Mouse (Mus musculus) left cerebral cortex, postnatal 4 days (tissue): Measurements from ENCODE around the gene Ryr1. TPM values are rescaled to one million over a fixed set of nuclear protein-coding genes. Genes with fewer than 3 reads are reported as not detected.
"Not testable (repeated sequence)": the region's sequence is repeated elsewhere in the genome, so short reads cannot be mapped to it uniquely, and the experiment has no call there.

Experiments
- DNase-seq: peaks from one replicate; pipeline ENCODE4 v3.0.0-alpha.2; 2022
- intact Hi-C: fragments of 180-260 bp; cut with DNase I; formaldehyde crosslinking; loops from one replicate; pipeline ENCODE4 v1.15.1; 2025
- total RNA-seq, 2 experiments: library from RNA; stranded (reverse); gene quantifications; 2 replicates each; pipeline ENCODE4 v1.2.3; 2021

Gene Ryr1
- total RNA-seq, 2 experiments from 2014 or later: 10.6 to 13.7 TPM

GRCm38 (mm10) chr7:29151486-29151885, 26.5 kb upstream of the Ryr1 start:
- intact Hi-C loops: no loop called here
- DNase-seq: no peak

DNA sequence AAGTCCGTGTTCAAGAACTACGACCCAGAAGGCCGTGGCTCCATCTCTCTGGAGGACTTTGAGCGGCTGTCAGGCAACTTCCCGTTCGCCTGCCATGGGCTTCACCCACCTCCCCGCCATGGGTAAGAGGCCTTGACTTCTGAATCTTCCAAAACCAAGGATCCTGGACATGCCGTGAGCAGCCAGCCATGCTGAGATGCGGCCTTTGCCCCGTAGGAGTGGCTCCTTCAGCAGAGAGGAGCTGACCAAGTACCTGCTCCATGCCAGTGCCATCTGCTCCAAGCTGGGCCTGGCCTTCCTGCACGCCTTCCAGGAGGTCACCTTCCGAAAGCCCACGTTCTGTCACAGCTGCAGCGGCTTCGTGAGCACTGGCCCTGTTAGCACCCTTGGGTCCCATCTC, 23.8 kb upstream of the Ryr1 start:
- DNase-seq: no peak
- intact Hi-C loops: no loop called here

GRCm38 (mm10) chr7:29146625-29147367, 21.8 kb upstream of the Ryr1 start:
- no peak for DNase-seq
- intact Hi-C loops: no loop called here

- intact Hi-C loops: no loop called here
- DNase-seq: no peak
These were observed 19.0 kb upstream of the Ryr1 start for GRCm38 (mm10) chr7:29144006-29144405.

DNA sequence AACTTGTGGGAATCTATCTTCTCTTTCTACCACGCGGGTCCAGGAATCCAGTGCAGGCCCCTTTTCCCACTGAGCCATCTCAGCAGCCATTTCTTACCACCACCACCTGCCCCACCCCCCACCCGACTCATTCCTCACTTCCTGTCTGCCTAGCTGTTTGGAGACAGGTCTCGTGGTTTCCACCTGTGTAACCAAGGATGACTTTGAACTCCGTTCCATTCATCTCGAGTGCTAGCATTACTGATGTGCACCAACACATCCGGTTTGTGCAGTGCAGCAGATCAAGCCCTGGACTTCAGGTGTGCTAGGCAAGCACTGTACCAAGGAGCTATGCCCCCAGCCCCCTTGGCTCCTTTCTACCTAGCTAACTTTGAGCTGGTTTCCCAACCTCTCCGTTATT, 16.4 kb upstream of the Ryr1 start:
- no peak for DNase-seq
- intact Hi-C loops: no loop called here

GRCm38 (mm10) chr7:29139237-29139636, 14.3 kb upstream of the Ryr1 start:
- DNase-seq, intact Hi-C loops: not testable (repeated sequence)

DNA sequence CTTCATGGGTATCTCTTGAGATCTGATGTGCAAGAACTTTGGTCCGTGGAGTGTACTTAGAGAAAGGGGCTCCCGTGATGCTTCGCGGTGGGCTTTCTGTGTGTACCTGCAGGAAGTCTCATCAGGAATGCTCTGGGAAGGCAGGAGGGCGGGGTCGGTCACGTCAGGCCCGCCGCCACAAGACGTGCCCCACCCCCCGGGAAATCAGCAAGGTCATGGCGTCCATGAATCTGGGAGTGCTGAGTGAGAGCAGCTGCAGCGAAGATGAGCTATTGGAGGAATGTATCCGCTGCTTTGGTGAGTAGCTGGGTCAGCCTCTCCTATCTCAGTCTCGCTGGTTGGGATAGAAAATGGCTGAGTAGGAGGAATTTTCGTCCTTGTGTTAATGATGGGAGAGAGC, 12.4 kb upstream of the Ryr1 start:
- intact Hi-C loops: no loop called here
- no peak for DNase-seq

- intact Hi-C loops: no loop called here
- DNase-seq: no peak
These were observed 9.9 kb upstream of the Ryr1 start, which contains the start of gene Rasgrp4 for GRCm38 (mm10) chr7:29134693-29135386. TSS of gene Rasgrp4 (plus strand) at chr7:29134851.

- intact Hi-C loops: no loop called here
- no peak for DNase-seq
These were observed 9.3 kb upstream of the Ryr1 start for GRCm38 (mm10) chr7:29134230-29134629.

- intact Hi-C loops: no loop called here
- no peak for DNase-seq
These were observed 3.7 kb upstream of the Ryr1 start for GRCm38 (mm10) chr7:29128725-29129124.

DNA sequence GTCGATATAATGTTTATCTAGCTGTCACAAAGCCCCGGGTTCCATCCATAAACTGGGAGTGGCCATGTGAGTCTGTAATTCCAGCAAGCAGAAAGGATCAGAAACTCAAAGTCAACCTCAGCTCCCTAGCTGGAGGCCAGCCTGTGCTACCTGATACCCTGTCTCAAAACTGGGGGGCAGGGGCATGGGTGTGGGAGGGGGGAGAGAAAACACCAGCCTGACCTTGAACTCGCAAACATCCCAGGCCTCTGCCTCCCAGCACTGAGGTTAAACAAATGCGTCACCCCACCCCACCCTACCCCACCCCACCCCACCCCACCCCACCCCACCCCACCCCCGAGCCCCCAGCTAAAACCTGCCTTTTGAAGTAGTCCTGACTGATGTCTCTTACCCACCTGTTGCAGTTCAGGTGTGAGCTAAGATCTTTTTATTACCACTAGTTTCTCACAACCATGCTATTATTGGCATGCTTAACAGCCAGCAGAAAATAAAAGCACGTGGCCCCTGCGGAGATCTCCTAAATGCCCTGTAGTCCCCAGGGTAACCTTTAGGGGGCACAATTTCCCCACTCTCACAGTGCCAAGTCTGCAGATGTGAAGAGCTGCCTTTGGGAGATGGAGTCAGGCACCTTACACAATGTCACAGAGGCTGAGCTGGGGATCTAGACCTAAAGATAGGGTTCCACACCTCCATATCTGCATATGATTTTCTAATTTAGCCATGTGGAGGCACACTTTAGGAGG, 1.4 kb upstream of the Ryr1 start:
- no peak for DNase-seq
- intact Hi-C loops: no loop called here

GRCm38 (mm10) chr7:29123531-29124358, 1.2 kb downstream of the Ryr1 start:
- intact Hi-C loops: no loop called here

DNA sequence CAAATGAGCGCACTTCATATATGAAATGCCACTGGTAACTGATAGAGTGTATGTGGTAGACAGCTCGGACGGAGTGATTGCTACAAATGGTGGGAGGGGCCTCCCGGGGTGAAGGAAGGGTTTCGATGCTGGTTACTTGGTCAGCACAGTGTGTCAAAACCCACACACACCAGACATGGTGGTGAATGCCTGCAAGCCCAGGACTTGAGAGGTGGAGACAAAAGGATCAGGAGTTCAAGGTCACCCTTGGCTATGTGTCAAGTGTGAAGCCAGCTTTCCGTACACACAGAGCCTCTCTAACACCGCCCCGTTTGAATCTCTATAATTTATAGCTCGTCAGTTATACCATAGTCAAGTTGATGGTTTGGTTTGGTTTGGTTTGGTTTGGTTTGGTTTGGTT, 2.2 kb downstream of the Ryr1 start:
- intact Hi-C loops: no loop called here
- no peak for DNase-seq

More at GRCm38 (mm10) chr7:29123531-29124358, 1.2 kb downstream of the Ryr1 start:
- DNase-seq: no peak

GRCm38 (mm10) chr7:29119526-29119925, 5.5 kb downstream of the Ryr1 start:
- intact Hi-C loops: no loop called here

DNA sequence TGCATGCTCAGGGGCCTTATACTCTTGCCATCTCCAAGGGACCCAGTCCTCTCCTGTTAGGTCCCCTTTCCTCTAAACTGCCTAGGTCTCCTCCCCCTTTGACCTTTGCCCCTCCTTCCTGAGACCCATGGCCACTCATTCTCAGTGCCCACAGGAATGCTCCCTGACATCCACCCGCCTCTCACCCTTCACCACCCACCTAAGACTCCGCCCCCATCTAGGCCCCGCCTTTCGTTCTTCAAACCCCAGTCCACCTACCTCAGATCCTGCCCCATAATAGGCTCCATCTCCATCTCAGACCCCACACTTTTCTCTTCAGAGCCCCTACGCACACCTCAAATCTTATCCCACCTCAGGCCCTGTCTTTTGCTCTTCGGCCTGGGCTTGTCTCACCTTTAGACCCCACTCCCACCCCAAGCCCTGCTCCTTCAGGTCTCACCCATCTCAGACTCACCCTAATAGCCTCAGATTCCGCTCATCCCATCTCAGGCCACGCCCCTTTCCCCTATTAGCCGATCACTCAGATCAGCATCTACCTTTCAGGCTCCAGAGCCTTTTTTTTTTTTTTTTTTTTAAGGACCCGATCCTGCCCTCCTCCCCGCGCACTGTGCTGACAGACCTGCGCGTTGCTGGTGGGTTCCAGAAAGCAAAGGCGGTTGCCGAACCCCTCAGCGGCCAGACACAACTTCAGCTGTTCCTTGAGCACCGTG, 6.7 kb downstream of the Ryr1 start:
- intact Hi-C loops: no loop called here
- no peak for DNase-seq

More at GRCm38 (mm10) chr7:29119526-29119925, 5.5 kb downstream of the Ryr1 start:
- no peak for DNase-seq

- peak; percentile 72 for DNase-seq
- intact Hi-C loops: no loop called here
These were observed 15.7 kb downstream of the Ryr1 start for GRCm38 (mm10) chr7:29108992-29109955.

DNA sequence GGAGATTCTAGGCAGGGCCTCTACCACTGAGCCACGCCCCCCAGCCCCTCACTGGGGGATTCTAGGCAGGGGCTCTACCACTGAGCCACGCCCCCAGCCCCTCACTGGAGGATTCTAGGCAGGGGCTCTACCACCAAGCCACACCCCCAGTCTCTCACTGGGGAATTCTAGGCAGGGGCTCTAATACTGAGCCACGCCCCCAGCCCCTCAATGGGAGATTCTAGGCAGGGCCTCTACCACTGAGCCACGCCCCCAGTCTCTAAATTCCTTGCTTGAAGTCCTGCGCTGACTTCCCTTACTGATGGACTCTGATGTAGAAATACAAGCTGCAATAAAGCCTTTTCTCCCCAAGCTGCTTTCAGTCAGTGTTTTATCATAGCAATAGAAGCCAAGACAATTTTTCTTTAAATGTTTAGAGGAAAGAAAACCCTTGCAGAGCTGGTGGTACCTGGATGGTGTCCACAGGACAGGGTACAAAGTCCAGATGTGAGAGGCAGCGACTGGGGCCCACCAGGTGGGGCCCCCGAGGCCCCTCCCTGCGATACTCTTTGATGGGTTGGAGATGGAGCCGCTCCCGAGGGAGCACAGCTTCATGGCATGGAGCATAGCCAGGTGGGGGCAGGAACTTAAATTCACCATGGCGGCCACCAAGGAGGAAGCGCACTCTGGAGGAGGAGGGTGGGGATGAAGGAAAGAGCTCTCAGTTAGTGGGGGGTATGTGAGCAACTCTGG, 23.5 kb downstream of the Ryr1 start:
- intact Hi-C loops: no loop called here
- DNase-seq: no peak

GRCm38 (mm10) chr7:29097131-29097530, 27.8 kb downstream of the Ryr1 start:
- intact Hi-C loops: no loop called here
- DNase-seq: no peak
